Comparison of ENCODE assay signal across 10 mouse cellular contexts in the genomic region with DNA sequence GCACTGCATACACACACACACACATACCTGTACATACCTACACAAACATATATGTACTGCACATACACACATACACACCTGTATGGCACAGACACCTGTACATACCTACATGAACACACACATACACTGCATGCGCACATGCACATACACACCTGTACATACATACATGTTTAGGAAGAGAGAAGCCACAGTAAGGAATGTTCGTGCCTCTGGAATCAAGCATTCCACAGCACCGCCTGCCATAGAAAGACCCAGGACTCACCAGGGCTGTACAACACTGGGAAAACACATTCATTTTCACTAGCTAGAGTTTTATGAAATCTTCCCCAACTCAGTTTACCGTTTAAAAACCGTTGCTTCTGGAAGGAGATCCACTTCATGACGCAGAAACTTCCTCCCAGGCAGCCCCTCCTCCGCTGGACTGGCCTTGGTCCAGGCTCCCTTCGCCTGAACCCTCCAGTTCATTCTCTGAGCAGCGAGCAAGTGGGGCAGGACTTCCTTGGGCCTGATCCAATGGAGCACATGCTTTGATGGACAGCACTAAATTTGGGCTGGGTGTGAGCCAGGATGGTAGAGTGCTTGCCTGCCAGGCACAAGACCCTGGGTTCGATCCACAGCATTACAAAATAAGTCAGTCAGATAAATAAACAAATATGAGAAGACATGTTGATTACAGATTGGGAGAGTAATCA. TPM values are rescaled to one million over a fixed set of nuclear protein-coding genes. Genes with fewer than 3 reads are reported as not detected.
DNase-seq lines count a peak whose midpoint lies in the region; ATAC-seq lines count a peak whose summit lies in the region.
"Had no signal": no experiment of that assay in that cellular context is flagged by ENCODE, and none has a peak within 500 bp of the region (broad histone marks: within the 10 kb centered on the region; RNA-seq: fewer than 3 reads in every experiment).

No protein-coding gene starts in this region.

- no peak overlapping the region for H3K4me3 ChIP-seq in kidney, embryonic 15.5 days (replicated peaks)
- no peak overlapping the region for H3K4me3 ChIP-seq in heart, embryonic 16.5 days (ENCODE audit: low read length)
- H3K4me3 ChIP-seq in lung, embryonic 16.5 days (ENCODE audit: low read length) = no peak overlapping the region

- no peaks in the 10 kb centered on the region for H3K9me3 ChIP-seq in kidney, embryonic 15.5 days (replicated peaks)
- H3K9me3 ChIP-seq in heart, embryonic 16.5 days (replicated peaks; ENCODE audit: control insufficient read depth, low read length) = no peaks in the 10 kb centered on the region
- H3K9me3 ChIP-seq in lung, embryonic 16.5 days (ENCODE audit: control insufficient read depth, low read length) = no peaks in the 10 kb centered on the region

- peaks cover 5% of the 10 kb centered on the region; the same call in 1 of the 2 replicates for H3K4me1 ChIP-seq in kidney, embryonic 15.5 days
- H3K4me1 ChIP-seq in heart, embryonic 16.5 days (ENCODE audit: control insufficient read depth, insufficient read depth, low read length) = peaks cover 7% of the 10 kb centered on the region; the same call in 1 of the 2 replicates
- peaks cover 6% of the 10 kb centered on the region; the same call in 1 of the 2 replicates for H3K4me1 ChIP-seq in lung, embryonic 16.5 days (replicated peaks; ENCODE audit: control insufficient read depth, insufficient read depth, low read length)

- peak; percentile 6 for DNase-seq in kidney, adult 11 months
- DNase-seq in adrenal gland, postnatal 25 days = peak; percentile 74
- DNase-seq in frontal cortex, postnatal 25 days (ENCODE audit: low spot score in 2 of 2) = no peak
- no peak for DNase-seq in T-cell, adult 2 months (ENCODE audit: low spot score)

- no peak for ATAC-seq in kidney, embryonic 15.5 days (replicated peaks; ENCODE audit: low FRiP score)
- ATAC-seq in heart, embryonic 16.5 days (replicated peaks; ENCODE audit: extremely low read depth, insufficient read depth, low FRiP score) = peak; percentile 58; the same call in 1 of the 2 replicates
- ATAC-seq in lung, embryonic 16.5 days (ENCODE audit: low read depth) = peak; percentile 71
- no peak for ATAC-seq in erythroblast, adult 5-6 weeks (replicated peaks; ENCODE audit: low FRiP score, poor library complexity, severe bottlenecking)

- no peak overlapping the region for H3K27ac ChIP-seq in kidney, embryonic 15.5 days
- H3K27ac ChIP-seq in heart, embryonic 16.5 days (ENCODE audit: low read length) = no peak overlapping the region
- H3K27ac ChIP-seq in lung, embryonic 16.5 days (ENCODE audit: low read length) = no peak overlapping the region
- H3K27ac ChIP-seq: macrophage had no signal

- no peaks in the 10 kb centered on the region for H3K36me3 ChIP-seq in kidney, embryonic 15.5 days
- no peaks in the 10 kb centered on the region for H3K36me3 ChIP-seq in heart, embryonic 16.5 days (ENCODE audit: control insufficient read depth, insufficient read depth)
- no peaks in the 10 kb centered on the region for H3K36me3 ChIP-seq in lung, embryonic 16.5 days (ENCODE audit: control insufficient read depth, insufficient read depth, low read length)

- 70% methylated on average over 10 of the region's 10 CpGs for WGBS in kidney, embryonic 15.5 days
- 54% methylated on average over 10 of the region's 10 CpGs for WGBS in heart, embryonic 16.5 days
- 44% methylated on average over 10 of the region's 10 CpGs for WGBS in lung, embryonic 16.5 days

- no peak overlapping the region for H3K4me2 ChIP-seq in kidney, embryonic 15.5 days
- no peak overlapping the region for H3K4me2 ChIP-seq in heart, embryonic 16.5 days (ENCODE audit: low read depth, low read length)
- no peak overlapping the region for H3K4me2 ChIP-seq in lung, embryonic 16.5 days (ENCODE audit: low read depth, low read length)

- H3K9ac ChIP-seq in kidney, embryonic 15.5 days = no peak overlapping the region
- H3K9ac ChIP-seq in heart, embryonic 16.5 days (ENCODE audit: low read length) = no peak overlapping the region
- no peak overlapping the region for H3K9ac ChIP-seq in lung, embryonic 16.5 days (ENCODE audit: low read length)

- H3K27me3 ChIP-seq in kidney, embryonic 15.5 days = no peaks in the 10 kb centered on the region; the same call in 1 of the 2 replicates
- no peaks in the 10 kb centered on the region for H3K27me3 ChIP-seq in heart, embryonic 16.5 days (ENCODE audit: control insufficient read depth, insufficient read depth, low read length)
- H3K27me3 ChIP-seq in lung, embryonic 16.5 days (ENCODE audit: control insufficient read depth, insufficient read depth, low read depth, low read length) = no peaks in the 10 kb centered on the region

RNA-seq across cellular contexts. Expression of gene Lrrc30, which starts 5.7 kb away (rescaled TPM):
- 0.36 TPM in 1 of 2 replicates, not detected in the other for polyA plus RNA-seq in kidney, embryonic 15.5 days (2015; fragmentation: Nextera tagmentation; extraction: Ambion mirVana)
- total RNA-seq in adrenal gland, postnatal 25 days (2021) = 0.33 and 1.0 TPM in 2 replicates
- 0.11 TPM in 1 of 2 replicates, not detected in the other for polyA plus RNA-seq in heart, embryonic 16.5 days (2015; fragmentation: Nextera tagmentation; extraction: Ambion mirVana)
- 0.15 TPM in 1 of 2 replicates, not detected in the other for polyA plus RNA-seq in lung, embryonic 16.5 days (2015; fragmentation: Nextera tagmentation; extraction: Ambion mirVana)
- total RNA-seq in erythroblast, adult 5-6 weeks (2015; ENCODE audit: low replicate concordance) = not detected in 2 replicates
- total RNA-seq in erythroblast, adult 5-6 weeks (2017; ENCODE audit: low replicate concordance) = not detected in 2 replicates
- polyA plus RNA-seq: macrophage; small intestine, adult 2 months had no signal

RNA-seq across cellular contexts. Expression of gene Lama1, which starts 58.8 kb away (rescaled TPM):
- polyA plus RNA-seq in kidney, embryonic 15.5 days (2015; fragmentation: Nextera tagmentation; extraction: Ambion mirVana) = 37.6 and 42.1 TPM in 2 replicates
- 14.1 and 18.7 TPM in 2 replicates for total RNA-seq in adrenal gland, postnatal 25 days (2021)
- 0.54 and 0.70 TPM in 2 replicates for polyA plus RNA-seq in heart, embryonic 16.5 days (2015; fragmentation: Nextera tagmentation; extraction: Ambion mirVana)
- 2.2 and 2.4 TPM in 2 replicates for polyA plus RNA-seq in lung, embryonic 16.5 days (2015; fragmentation: Nextera tagmentation; extraction: Ambion mirVana)
- total RNA-seq in erythroblast, adult 5-6 weeks (2015; ENCODE audit: low replicate concordance) = not detected in 2 replicates
- not detected in 2 replicates for total RNA-seq in erythroblast, adult 5-6 weeks (2017; ENCODE audit: low replicate concordance)
- polyA plus RNA-seq: macrophage had no signal

Comparison
In these comparisons a context has a peak if more than half of its experiments do, and no peak if none do; other contexts are left out.
1. DNase-seq: peak in kidney, adult 11 months (single experiment) and adrenal gland, postnatal 25 days (single experiment); none in frontal cortex, postnatal 25 days (0 of 2) and T-cell, adult 2 months (single experiment).
2. ATAC-seq: peak in heart, embryonic 16.5 days (single experiment) and lung, embryonic 16.5 days (single experiment); none in kidney, embryonic 15.5 days (single experiment) and erythroblast, adult 5-6 weeks (single experiment).
3. RNA of gene Lama1, which starts 58.8 kb away (polyA plus RNA-seq): 37.6 to 42.1 TPM in kidney, embryonic 15.5 days; 2.2 to 2.4 TPM in lung, embryonic 16.5 days and 0.54 to 0.70 TPM in heart, embryonic 16.5 days; every median in the first group is over 10 times any median in the second.